Mouse (Mus musculus): ENCODE data around the gene Dmbt1. TPM values are rescaled to one million over a fixed set of nuclear protein-coding genes. Genes with fewer than 3 reads are reported as not detected.

Dmbt1 gene
- polyA plus RNA-seq, 1 experiment from 2014 or later, result 0.03 TPM

- Histone ChIP-seq H3K4me2 (no peak overlapping the region), H3K9ac (no peak overlapping the region), H3K4me1 (no peaks in the 10 kb centered on the region), H3K9me3 (no peaks in the 10 kb centered on the region), H3K36me3 (no peaks in the 10 kb centered on the region), H3K27ac (no peak overlapping the region), H3K27me3 (no peaks in the 10 kb centered on the region), H3K4me3 (no peak overlapping the region)
- WGBS, result 76% methylated on average over 3 of the region's 3 CpGs
- ATAC-seq (ENCODE audit: insufficient number of reproducible peaks, low FRiP score, low TSS enrichment, low read depth), result no peak
Observed at GRCm38 (mm10) chr7:131133181-131133580, 101.3 kb downstream of the Dmbt1 start.

DNA sequence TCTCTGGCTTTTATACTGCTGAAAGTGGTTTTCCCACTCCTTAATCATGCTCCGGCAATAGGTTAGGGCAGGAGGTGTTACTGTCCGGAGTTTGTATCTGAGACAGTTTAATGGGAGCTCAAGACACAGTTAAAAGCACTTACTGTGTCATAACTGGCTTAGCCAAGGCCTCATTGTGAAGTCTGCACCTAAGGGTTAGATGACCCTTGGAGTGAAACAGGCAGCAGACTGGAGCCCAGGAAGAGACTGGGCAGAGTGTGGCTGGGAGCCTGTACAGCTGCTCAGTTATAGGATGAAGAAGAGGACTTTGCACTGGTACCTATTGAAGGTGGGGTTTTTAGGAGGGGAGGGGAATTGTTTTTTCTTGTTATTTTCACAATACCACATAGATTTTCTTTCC, 114.4 kb downstream of the Dmbt1 start, which contains the start of gene 4933402N03Rik:
4933402N03Rik (minus strand) TSS at position 101 of the 400 bp plus-strand sequence.
- no peaks in the 10 kb centered on the region for H3K4me1 ChIP-seq
- no peaks in the 10 kb centered on the region for H3K36me3 ChIP-seq
- H3K9ac ChIP-seq, result no peak within 1 kb of the TSS
- 72% methylated on average over 2 of the region's 2 CpGs for WGBS
- H3K4me2 ChIP-seq, result no peak within 1 kb of the TSS
- no peak for ATAC-seq (ENCODE audit: insufficient number of reproducible peaks, low FRiP score, low TSS enrichment, low read depth)
- no peak within 1 kb of the TSS for H3K4me3 ChIP-seq
- no peaks in the 10 kb centered on the region for H3K9me3 ChIP-seq
- H3K27me3 ChIP-seq, result no peaks in the 10 kb centered on the region
- H3K27ac ChIP-seq, result no peak within 1 kb of the TSS

DNA sequence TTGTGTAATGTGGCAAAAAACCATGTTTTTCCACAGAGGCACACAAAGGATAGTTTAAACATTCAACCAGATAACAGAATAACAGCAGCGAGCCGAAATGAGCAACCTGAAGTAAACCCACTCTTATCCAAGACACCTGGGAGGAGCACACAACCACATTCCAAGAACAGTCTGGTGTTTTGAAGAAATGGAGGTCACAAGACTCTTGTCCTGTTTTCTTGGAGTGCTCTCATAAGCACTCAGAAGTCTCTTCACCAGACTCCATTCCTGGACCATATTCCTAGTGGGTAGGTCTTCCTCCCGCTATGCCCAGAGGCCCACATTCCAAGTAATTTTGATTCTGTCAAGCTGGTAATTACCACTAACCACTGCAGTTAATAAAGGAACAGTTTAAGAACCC, 118.3 kb downstream of the Dmbt1 start:
- Histone ChIP-seq H3K9ac (no peak overlapping the region), H3K9me3 (no peaks in the 10 kb centered on the region), H3K4me3 (no peak overlapping the region), H3K4me2 (no peak overlapping the region), H3K4me1 (no peaks in the 10 kb centered on the region), H3K27ac (no peak overlapping the region), H3K27me3 (no peaks in the 10 kb centered on the region), H3K36me3 (no peaks in the 10 kb centered on the region)
- ATAC-seq (ENCODE audit: insufficient number of reproducible peaks, low FRiP score, low TSS enrichment, low read depth), result no peak
- WGBS, result 84% methylated on average over 3 of the region's 3 CpGs

- Histone ChIP-seq H3K4me1 (no peaks in the 10 kb centered on the region), H3K27me3 (no peaks in the 10 kb centered on the region), H3K9me3 (no peaks in the 10 kb centered on the region), H3K4me2 (no peak overlapping the region), H3K4me3 (no peak overlapping the region), H3K36me3 (no peaks in the 10 kb centered on the region), H3K9ac (no peak overlapping the region), H3K27ac (no peak overlapping the region)
- ATAC-seq (ENCODE audit: insufficient number of reproducible peaks, low FRiP score, low TSS enrichment, low read depth), result no peak
- 80% methylated on average over 5 of the region's 5 CpGs for WGBS
Observed at GRCm38 (mm10) chr7:131153044-131153443, 121.2 kb downstream of the Dmbt1 start.

GRCm38 (mm10) chr7:131162251-131162650, 130.4 kb downstream of the Dmbt1 start:
- no peak overlapping the region for H3K4me2 ChIP-seq
- WGBS, result 57% methylated on average over 7 of the region's 7 CpGs

GRCm38 (mm10) chr7:131167771-131168170, 135.9 kb downstream of the Dmbt1 start:
- H3K4me3 ChIP-seq, result no peak overlapping the region
- no peaks in the 10 kb centered on the region for H3K36me3 ChIP-seq
- no peak overlapping the region for H3K9ac ChIP-seq
- H3K9me3 ChIP-seq, result no peaks in the 10 kb centered on the region
- 72% methylated on average over 3 of the region's 3 CpGs for WGBS
- H3K4me2 ChIP-seq, result no peak overlapping the region
- no peaks in the 10 kb centered on the region for H3K4me1 ChIP-seq
- no peak for ATAC-seq (ENCODE audit: insufficient number of reproducible peaks, low FRiP score, low TSS enrichment, low read depth)
- no peak overlapping the region for H3K27ac ChIP-seq
- H3K27me3 ChIP-seq, result no peaks in the 10 kb centered on the region

More at GRCm38 (mm10) chr7:131162251-131162650, 130.4 kb downstream of the Dmbt1 start:
- no peaks in the 10 kb centered on the region for H3K36me3 ChIP-seq
- H3K27ac ChIP-seq, result no peak overlapping the region
- no peaks in the 10 kb centered on the region for H3K27me3 ChIP-seq
- no peak for ATAC-seq (ENCODE audit: insufficient number of reproducible peaks, low FRiP score, low TSS enrichment, low read depth)
- no peak overlapping the region for H3K4me3 ChIP-seq
- H3K9me3 ChIP-seq, result no peaks in the 10 kb centered on the region
- H3K9ac ChIP-seq, result no peak overlapping the region
- H3K4me1 ChIP-seq, result no peaks in the 10 kb centered on the region

- WGBS, result 48% methylated on average over 2 of the region's 2 CpGs
- Histone ChIP-seq H3K4me1 (no peaks in the 10 kb centered on the region), H3K27me3 (no peaks in the 10 kb centered on the region), H3K4me3 (no peak overlapping the region), H3K9ac (no peak overlapping the region), H3K36me3 (no peaks in the 10 kb centered on the region), H3K9me3 (no peaks in the 10 kb centered on the region), H3K27ac (no peak overlapping the region), H3K4me2 (no peak overlapping the region)
- ATAC-seq (ENCODE audit: insufficient number of reproducible peaks, low FRiP score, low TSS enrichment, low read depth), result no peak
Observed at GRCm38 (mm10) chr7:131169099-131169498, 137.2 kb downstream of the Dmbt1 start.

Other genes with a start within 250 kb of the Dmbt1 start
- 51.7 and 55.0 TPM in 2 replicates for gene Plekha1, start 166.3 kb upstream of the Dmbt1 start, polyA plus RNA-seq (2015; fragmentation: Nextera tagmentation; extraction: Ambion mirVana)
- gene Htra1, start 95.9 kb upstream of the Dmbt1 start, polyA plus RNA-seq (2015; fragmentation: Nextera tagmentation; extraction: Ambion mirVana), result 317 and 324 TPM in 2 replicates
- gene 4933402N03Rik, start 114.3 kb downstream of the Dmbt1 start, polyA plus RNA-seq (2015; fragmentation: Nextera tagmentation; extraction: Ambion mirVana), result not detected in 2 replicates
- gene 5430419D17Rik, start 142.3 kb downstream of the Dmbt1 start, polyA plus RNA-seq (2015; fragmentation: Nextera tagmentation; extraction: Ambion mirVana), result 0.01 and 0.02 TPM in 2 replicates

Measured in limb, embryonic 15.5 days (tissue).